Mouse (Mus musculus): ENCODE measurements around the gene Pla2g12a. TPM values are rescaled to one million over a fixed set of nuclear protein-coding genes. Genes with fewer than 3 reads are reported as not detected.

Pla2g12a gene
- total RNA-seq, 2 experiments from 2014 or later, result 22.4 to 22.7 TPM

Other genes starting within 250 kb of the Pla2g12a start
- 1 to 10 TPM; 1.8 to 2.1 TPM for gene Egf, start 123.3 kb upstream of the Pla2g12a start, total RNA-seq (2021)
- gene Lrit3, start 74.6 kb upstream of the Pla2g12a start, total RNA-seq (2021), result not detected
- under 1 TPM; 0.30 to 0.77 TPM for gene Rrh, start 56.0 kb upstream of the Pla2g12a start, total RNA-seq (2021)
- gene Gar1, start 47.2 kb upstream of the Pla2g12a start, total RNA-seq (2021), result 10 to 100 TPM; 43.3 to 49.6 TPM
- not detected for gene Cfi, start 42.7 kb upstream of the Pla2g12a start, total RNA-seq (2021)
- gene Casp6, start 22.8 kb downstream of the Pla2g12a start, total RNA-seq (2021), result 1 to 10 TPM; 6.5 to 7.2 TPM
- 1 to 10 TPM; 3.3 to 3.8 TPM for gene Mcub, start 91.6 kb downstream of the Pla2g12a start, total RNA-seq (2021)
- 10 to 100 TPM; 51.6 to 55.9 TPM for gene Sec24b, start 182.9 kb downstream of the Pla2g12a start, total RNA-seq (2021)